Mouse (Mus musculus): ENCODE results near the gene Cacng2. TPM values are rescaled to one million over a fixed set of nuclear protein-coding genes. Genes with fewer than 3 reads are reported as not detected.

The Cacng2 gene
- 0.04 TPM in 1 of 2 replicates, not detected in the other for polyA plus RNA-seq (2015; fragmentation: Nextera tagmentation; extraction: Ambion mirVana)

GRCm38 (mm10) chr15:78119704-78120103, at the start of gene Cacng2:
Gene Cacng2 (minus strand): TSS chr15:78120028.
- Histone ChIP-seq H3K4me3 (peak within 1 kb of the TSS; percentile 20), H3K4me2 (peak within 1 kb of the TSS; percentile 47), H3K27ac (no peak within 1 kb of the TSS), H3K36me3 (no peaks in the 10 kb centered on the region), H3K27me3 (peaks cover 26% of the 10 kb centered on the region), H3K9me3 (no peaks in the 10 kb centered on the region), H3K4me1 (peaks cover 8% of the 10 kb centered on the region), H3K9ac (no peak within 1 kb of the TSS)
- WGBS: under 1% methylated on average over 39 of the region's 42 CpGs
- ATAC-seq (ENCODE audit: insufficient number of reproducible peaks, low FRiP score, low TSS enrichment, low read depth): peak; percentile 94

GRCm38 (mm10) chr15:78169566-78169965, 49.7 kb upstream of the Cacng2 start:
- H3K9ac ChIP-seq: no peak overlapping the region
- no peaks in the 10 kb centered on the region for H3K27me3 ChIP-seq
- WGBS: 85% methylated on average over 11 of the region's 11 CpGs
- no peaks in the 10 kb centered on the region for H3K9me3 ChIP-seq
- no peak for ATAC-seq (ENCODE audit: insufficient number of reproducible peaks, low FRiP score, low TSS enrichment, low read depth)
- H3K27ac ChIP-seq: no peak overlapping the region
- H3K4me2 ChIP-seq: no peak overlapping the region
- peaks cover 13% of the 10 kb centered on the region for H3K4me1 ChIP-seq
- peaks cover 15% of the 10 kb centered on the region; the same call in 1 of the 2 replicates for H3K36me3 ChIP-seq
- H3K4me3 ChIP-seq: no peak overlapping the region

GRCm38 (mm10) chr15:78165292-78165691, 45.5 kb upstream of the Cacng2 start:
- Histone ChIP-seq H3K36me3 (peaks cover 34% of the 10 kb centered on the region), H3K27ac (no peak overlapping the region), H3K27me3 (no peaks in the 10 kb centered on the region), H3K4me3 (no peak overlapping the region), H3K9ac (no peak overlapping the region), H3K4me1 (no peaks in the 10 kb centered on the region), H3K9me3 (no peaks in the 10 kb centered on the region), H3K4me2 (no peak overlapping the region)
- WGBS: 83% methylated on average over 4 of the region's 4 CpGs
- no peak for ATAC-seq (ENCODE audit: insufficient number of reproducible peaks, low FRiP score, low TSS enrichment, low read depth)

- H3K36me3 ChIP-seq: peaks cover 34% of the 10 kb centered on the region
- H3K27me3 ChIP-seq: no peaks in the 10 kb centered on the region
- ATAC-seq (ENCODE audit: insufficient number of reproducible peaks, low FRiP score, low TSS enrichment, low read depth): no peak
- 74% methylated on average over 11 of the region's 11 CpGs for WGBS
- no peak overlapping the region for H3K4me3 ChIP-seq
- H3K27ac ChIP-seq: no peak overlapping the region
- no peak overlapping the region for H3K4me2 ChIP-seq
- H3K9ac ChIP-seq: no peak overlapping the region
- H3K9me3 ChIP-seq: no peaks in the 10 kb centered on the region
- no peaks in the 10 kb centered on the region for H3K4me1 ChIP-seq
Observed at GRCm38 (mm10) chr15:78164466-78164865, 44.6 kb upstream of the Cacng2 start.

GRCm38 (mm10) chr15:78161946-78162345, 42.1 kb upstream of the Cacng2 start:
- H3K27ac ChIP-seq: no peak overlapping the region
- H3K9ac ChIP-seq: no peak overlapping the region
- no peaks in the 10 kb centered on the region for H3K9me3 ChIP-seq
- no peaks in the 10 kb centered on the region for H3K27me3 ChIP-seq
- no peak overlapping the region for H3K4me2 ChIP-seq
- peaks cover 34% of the 10 kb centered on the region for H3K36me3 ChIP-seq
- H3K4me1 ChIP-seq: no peaks in the 10 kb centered on the region
- no peak overlapping the region for H3K4me3 ChIP-seq
- no peak for ATAC-seq (ENCODE audit: insufficient number of reproducible peaks, low FRiP score, low TSS enrichment, low read depth)
- 64% methylated on average over 9 of the region's 9 CpGs for WGBS

GRCm38 (mm10) chr15:78158335-78158734, 38.5 kb upstream of the Cacng2 start:
- Histone ChIP-seq H3K27ac (no peak overlapping the region), H3K27me3 (no peaks in the 10 kb centered on the region), H3K9ac (no peak overlapping the region), H3K4me3 (no peak overlapping the region), H3K4me2 (no peak overlapping the region), H3K36me3 (peaks cover 6% of the 10 kb centered on the region), H3K4me1 (no peaks in the 10 kb centered on the region), H3K9me3 (no peaks in the 10 kb centered on the region)
- no peak for ATAC-seq (ENCODE audit: insufficient number of reproducible peaks, low FRiP score, low TSS enrichment, low read depth)
- 79% methylated on average over 5 of the region's 5 CpGs for WGBS

GRCm38 (mm10) chr15:78157824-78158223, 38.0 kb upstream of the Cacng2 start:
- Histone ChIP-seq H3K4me1 (no peaks in the 10 kb centered on the region), H3K4me2 (no peak overlapping the region)
- 69% methylated on average over 4 of the region's 4 CpGs for WGBS

GRCm38 (mm10) chr15:78157330-78157729, 37.5 kb upstream of the Cacng2 start:
- H3K4me3 ChIP-seq: no peak overlapping the region
- no peak overlapping the region for H3K27ac ChIP-seq
- no peaks in the 10 kb centered on the region; the same call in 1 of the 2 replicates for H3K36me3 ChIP-seq
- no peaks in the 10 kb centered on the region for H3K4me1 ChIP-seq
- ATAC-seq (ENCODE audit: insufficient number of reproducible peaks, low FRiP score, low TSS enrichment, low read depth): no peak
- no peaks in the 10 kb centered on the region for H3K9me3 ChIP-seq
- 76% methylated on average over 8 of the region's 8 CpGs for WGBS
- no peaks in the 10 kb centered on the region for H3K27me3 ChIP-seq
- H3K9ac ChIP-seq: no peak overlapping the region
- H3K4me2 ChIP-seq: no peak overlapping the region

More at GRCm38 (mm10) chr15:78157824-78158223, 38.0 kb upstream of the Cacng2 start:
- Histone ChIP-seq H3K27ac (no peak overlapping the region), H3K36me3 (peaks cover 1% of the 10 kb centered on the region; the same call in 1 of the 2 replicates), H3K4me3 (no peak overlapping the region), H3K27me3 (no peaks in the 10 kb centered on the region), H3K9ac (no peak overlapping the region), H3K9me3 (no peaks in the 10 kb centered on the region)
- no peak for ATAC-seq (ENCODE audit: insufficient number of reproducible peaks, low FRiP score, low TSS enrichment, low read depth)

- H3K9me3 ChIP-seq: no peaks in the 10 kb centered on the region
- WGBS: 84% methylated on average over 6 of the region's 6 CpGs
- no peak overlapping the region for H3K4me2 ChIP-seq
- no peaks in the 10 kb centered on the region for H3K27me3 ChIP-seq
- no peak overlapping the region for H3K4me3 ChIP-seq
- no peak overlapping the region for H3K27ac ChIP-seq
- H3K9ac ChIP-seq: no peak overlapping the region
- no peaks in the 10 kb centered on the region; the same call in 1 of the 2 replicates for H3K36me3 ChIP-seq
- no peaks in the 10 kb centered on the region for H3K4me1 ChIP-seq
- ATAC-seq (ENCODE audit: insufficient number of reproducible peaks, low FRiP score, low TSS enrichment, low read depth): no peak
Observed at GRCm38 (mm10) chr15:78155421-78155820, 35.6 kb upstream of the Cacng2 start.

GRCm38 (mm10) chr15:78153045-78153775, 33.4 kb upstream of the Cacng2 start:
- ATAC-seq (ENCODE audit: insufficient number of reproducible peaks, low FRiP score, low TSS enrichment, low read depth): no peak
- Histone ChIP-seq H3K4me1 (no peaks in the 10 kb centered on the region), H3K9me3 (no peaks in the 10 kb centered on the region), H3K27ac (no peak overlapping the region), H3K27me3 (no peaks in the 10 kb centered on the region), H3K4me3 (no peak overlapping the region), H3K36me3 (no peaks in the 10 kb centered on the region), H3K9ac (no peak overlapping the region), H3K4me2 (no peak overlapping the region)
- WGBS: 60% methylated on average over 11 of the region's 11 CpGs

GRCm38 (mm10) chr15:78148565-78148964, 28.7 kb upstream of the Cacng2 start:
- Histone ChIP-seq H3K4me3 (no peak overlapping the region), H3K27me3 (no peaks in the 10 kb centered on the region), H3K4me1 (no peaks in the 10 kb centered on the region), H3K36me3 (no peaks in the 10 kb centered on the region), H3K9ac (no peak overlapping the region), H3K9me3 (no peaks in the 10 kb centered on the region), H3K4me2 (no peak overlapping the region), H3K27ac (no peak overlapping the region)
- WGBS: 69% methylated on average over 7 of the region's 7 CpGs
- ATAC-seq (ENCODE audit: insufficient number of reproducible peaks, low FRiP score, low TSS enrichment, low read depth): no peak

GRCm38 (mm10) chr15:78140226-78140625, 20.4 kb upstream of the Cacng2 start:
- H3K4me2 ChIP-seq: no peak overlapping the region
- no peaks in the 10 kb centered on the region for H3K4me1 ChIP-seq
- H3K36me3 ChIP-seq: no peaks in the 10 kb centered on the region
- ATAC-seq (ENCODE audit: insufficient number of reproducible peaks, low FRiP score, low TSS enrichment, low read depth): no peak
- WGBS: 70% methylated on average over 8 of the region's 8 CpGs
- H3K9me3 ChIP-seq: no peaks in the 10 kb centered on the region
- H3K9ac ChIP-seq: no peak overlapping the region
- no peaks in the 10 kb centered on the region for H3K27me3 ChIP-seq
- H3K4me3 ChIP-seq: no peak overlapping the region
- H3K27ac ChIP-seq: no peak overlapping the region
